Mouse (Mus musculus): ENCODE measurements at regions not wholly inside any gene's neighbourhood (a gene's known extent, or its start where the extent isn't known, plus 50 kb on each side); places are given as distances from the start of the nearest gene placed in this dataset.

GRCm38 (mm10) chr9:13946519-13946918 lies 119.0 kb downstream of the Fam76b start:
- TF ChIP-seq CTCF (IDR thresholded peaks at IDR 0.05; ENCODE audit: control insufficient read depth, insufficient read depth, low read length) (no peak), POLR2A (IDR thresholded peaks at IDR 0.05; ENCODE audit: borderline replicate concordance, control insufficient read depth, low read depth, low read length) (no peak)
